Comparison of ENCODE assay signal across 26 mouse cellular contexts in the genomic region with DNA sequence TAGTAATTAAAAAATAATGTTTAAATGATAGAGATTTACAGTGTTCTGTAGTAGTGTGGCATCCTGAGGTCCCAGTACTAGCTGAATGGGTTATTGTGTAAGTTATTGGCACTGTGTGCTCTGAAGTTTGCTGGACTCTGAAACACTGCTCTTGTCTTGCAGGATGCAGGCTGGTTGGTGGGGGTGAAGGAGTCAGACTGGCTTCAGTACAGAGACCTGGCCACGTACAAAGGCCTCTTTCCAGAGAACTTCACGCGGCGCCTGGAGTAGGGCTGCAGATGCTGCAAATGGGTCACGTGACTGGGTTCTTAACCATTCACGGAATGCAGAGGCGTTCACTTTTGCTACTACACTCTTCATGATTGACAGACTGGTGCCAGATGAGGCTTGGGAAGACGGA.
DNase-seq lines count a peak whose midpoint lies in the region; ATAC-seq lines count a peak whose summit lies in the region.
"Had no signal": no experiment of that assay in that cellular context is flagged by ENCODE, and none has a peak within 500 bp of the region (broad histone marks: within the 10 kb centered on the region; RNA-seq: fewer than 3 reads in every experiment).

No protein-coding gene starts in this region.

- H3K4me3 ChIP-seq in hindbrain, embryonic 14.5 days (replicated peaks; ENCODE audit: low read length) = no peak overlapping the region
- H3K4me3 ChIP-seq in hindbrain, embryonic 10.5 days = no peak overlapping the region
- H3K4me3 ChIP-seq in midbrain, embryonic 15.5 days = no peak overlapping the region
- H3K4me3 ChIP-seq in midbrain, embryonic 10.5 days = no peak overlapping the region
- no peak overlapping the region for H3K4me3 ChIP-seq in hindbrain, embryonic 16.5 days (ENCODE audit: low read length)
- H3K4me3 ChIP-seq: embryonic facial prominence, embryonic 12.5 days; erythroblast, embryonic 14.5 days; heart, adult 2 months; heart, embryonic 13.5 days; midbrain, embryonic 12.5 days had no signal

- peaks cover 22% of the 10 kb centered on the region; the same call in 1 of the 2 replicates for H3K36me3 ChIP-seq in hindbrain, embryonic 14.5 days (replicated peaks; ENCODE audit: control insufficient read depth, insufficient read depth)
- H3K36me3 ChIP-seq in hindbrain, embryonic 10.5 days = no peaks in the 10 kb centered on the region
- peaks cover 6% of the 10 kb centered on the region; the same call in 1 of the 2 replicates for H3K36me3 ChIP-seq in midbrain, embryonic 15.5 days (replicated peaks)
- H3K36me3 ChIP-seq in midbrain, embryonic 10.5 days = no peaks in the 10 kb centered on the region
- peaks cover 15% of the 10 kb centered on the region for H3K36me3 ChIP-seq in hindbrain, embryonic 16.5 days (ENCODE audit: control insufficient read depth, insufficient read depth, low read length)
- H3K36me3 ChIP-seq: embryonic facial prominence, embryonic 12.5 days; heart, embryonic 13.5 days; midbrain, embryonic 12.5 days had no signal

- 84% methylated on average over 8 of the region's 8 CpGs for WGBS in hindbrain, embryonic 14.5 days
- WGBS in hindbrain, embryonic 10.5 days = 86% methylated on average over 8 of the region's 8 CpGs
- WGBS in midbrain, embryonic 15.5 days = 87% methylated on average over 8 of the region's 8 CpGs
- 90% methylated on average over 8 of the region's 8 CpGs for WGBS in midbrain, embryonic 10.5 days
- WGBS in hindbrain, embryonic 16.5 days = 78% methylated on average over 8 of the region's 8 CpGs

- H3K27me3 ChIP-seq in hindbrain, embryonic 14.5 days (ENCODE audit: control insufficient read depth, insufficient read depth, low read length) = no peaks in the 10 kb centered on the region
- H3K27me3 ChIP-seq in hindbrain, embryonic 10.5 days (ENCODE audit: insufficient read depth, poor library complexity, severe bottlenecking) = no peaks in the 10 kb centered on the region
- H3K27me3 ChIP-seq in midbrain, embryonic 15.5 days (replicated peaks) = no peaks in the 10 kb centered on the region
- no peaks in the 10 kb centered on the region for H3K27me3 ChIP-seq in midbrain, embryonic 10.5 days (ENCODE audit: low read depth, poor library complexity, severe bottlenecking)
- H3K27me3 ChIP-seq in hindbrain, embryonic 16.5 days (replicated peaks; ENCODE audit: control insufficient read depth, insufficient read depth, low read length) = no peaks in the 10 kb centered on the region
- H3K27me3 ChIP-seq: embryonic facial prominence, embryonic 12.5 days; heart, embryonic 13.5 days; midbrain, embryonic 12.5 days had no signal

- no peaks in the 10 kb centered on the region for H3K9me3 ChIP-seq in hindbrain, embryonic 14.5 days (ENCODE audit: control insufficient read depth, low read length)
- H3K9me3 ChIP-seq in hindbrain, embryonic 10.5 days = no peaks in the 10 kb centered on the region
- no peaks in the 10 kb centered on the region for H3K9me3 ChIP-seq in midbrain, embryonic 15.5 days
- H3K9me3 ChIP-seq in midbrain, embryonic 10.5 days (replicated peaks) = no peaks in the 10 kb centered on the region
- H3K9me3 ChIP-seq in hindbrain, embryonic 16.5 days (ENCODE audit: control insufficient read depth, low read length) = no peaks in the 10 kb centered on the region
- H3K9me3 ChIP-seq: embryonic facial prominence, embryonic 12.5 days; heart, embryonic 13.5 days; midbrain, embryonic 12.5 days had no signal

- H3K4me2 ChIP-seq in hindbrain, embryonic 14.5 days (replicated peaks) = no peak overlapping the region
- H3K4me2 ChIP-seq in midbrain, embryonic 15.5 days = no peak overlapping the region
- no peak overlapping the region for H3K4me2 ChIP-seq in hindbrain, embryonic 16.5 days (ENCODE audit: low read length)
- H3K4me2 ChIP-seq: embryonic facial prominence, embryonic 12.5 days; heart, embryonic 13.5 days; liver, embryonic 11.5 days; midbrain, embryonic 12.5 days had no signal

- no peak overlapping the region for H3K9ac ChIP-seq in hindbrain, embryonic 14.5 days
- no peak overlapping the region for H3K9ac ChIP-seq in midbrain, embryonic 15.5 days
- no peak overlapping the region for H3K9ac ChIP-seq in hindbrain, embryonic 16.5 days (ENCODE audit: low read depth, low read length)
- H3K9ac ChIP-seq: embryonic facial prominence, embryonic 12.5 days; heart, embryonic 13.5 days; midbrain, embryonic 12.5 days had no signal

- H3K4me1 ChIP-seq in hindbrain, embryonic 14.5 days (replicated peaks; ENCODE audit: control insufficient read depth, insufficient read depth, low read length) = no peaks in the 10 kb centered on the region
- no peaks in the 10 kb centered on the region for H3K4me1 ChIP-seq in hindbrain, embryonic 10.5 days (replicated peaks)
- H3K4me1 ChIP-seq in midbrain, embryonic 15.5 days = no peaks in the 10 kb centered on the region
- no peaks in the 10 kb centered on the region for H3K4me1 ChIP-seq in midbrain, embryonic 10.5 days
- H3K4me1 ChIP-seq in hindbrain, embryonic 16.5 days (ENCODE audit: control insufficient read depth, insufficient read depth, low read depth, low read length) = no peaks in the 10 kb centered on the region
- H3K4me1 ChIP-seq: embryonic facial prominence, embryonic 12.5 days; heart, embryonic 13.5 days; midbrain, embryonic 12.5 days had no signal

- peak; percentile 54; the same call in 1 of the 2 replicates for ATAC-seq in hindbrain, embryonic 14.5 days (ENCODE audit: low FRiP score)
- ATAC-seq in midbrain, embryonic 15.5 days (replicated peaks) = 0 out of 2 replicates have a peak, but pooled peaks have one; percentile 63
- ATAC-seq in hindbrain, embryonic 16.5 days = 0 out of 2 replicates have a peak, but pooled peaks have one; percentile 31
- ATAC-seq: inflammation-experienced regulatory T-cells, adult 6 months had no signal

- H3K27ac ChIP-seq in hindbrain, embryonic 14.5 days = no peak overlapping the region
- no peak overlapping the region for H3K27ac ChIP-seq in hindbrain, embryonic 10.5 days
- no peak overlapping the region for H3K27ac ChIP-seq in midbrain, embryonic 15.5 days
- no peak overlapping the region for H3K27ac ChIP-seq in midbrain, embryonic 10.5 days (replicated peaks)
- no peak overlapping the region for H3K27ac ChIP-seq in hindbrain, embryonic 16.5 days (ENCODE audit: low read depth, low read length)
- H3K27ac ChIP-seq: embryonic facial prominence, embryonic 12.5 days; heart, adult 2 months; heart, embryonic 13.5 days; midbrain, embryonic 12.5 days had no signal

- DNase-seq in hindbrain, embryonic 14.5 days (ENCODE audit: low spot score) = no peak
- no peak for DNase-seq in hindbrain, embryonic 10.5 days (ENCODE audit: low spot score)
- DNase-seq in midbrain, embryonic 10.5 days (ENCODE audit: low spot score) = no peak
- DNase-seq in ZHBTc4 (ENCODE audit: low read depth, low spot score) = peak; percentile 31
- no peak for DNase-seq in urinary bladder, postnatal 14 days (ENCODE audit: low spot score)
- DNase-seq: adrenal gland, postnatal 10 days; cerebellum, adult 18-20 months; cerebellum, postnatal 14 days; gastrocnemius, postnatal 36 days; heart, adult 2 months; heart, postnatal 14 days; kidney, adult 18-20 months; kidney, postnatal 4 days; layer of hippocampus, adult 9-11 months; lung, adult 18-20 months; lung, postnatal 10 days; thymus, adult 2 months; thymus, postnatal 4 days had no signal
